Mouse (Mus musculus) cerebellum, adult 2 months (tissue): Measurements from ENCODE around the gene Tgfbi.

ENCODE experiments used
- CTCF ChIP-seq: fragments of 200-500 bp; IDR thresholded peaks from 2 replicates; pipeline ENCODE4 v1.5.1; 2011; ENCODE audit warnings: low read depth, mild to moderate bottlenecking, control low read depth, low read length, moderate library complexity, borderline replicate concordance; ENCODE audit not compliant: insufficient read depth
- POLR2A ChIP-seq: fragments of 200-500 bp; IDR thresholded peaks from 2 replicates; pipeline ENCODE4 v1.6.1; 2011; ENCODE audit warnings: low read length, control low read depth, borderline replicate concordance; ENCODE audit not compliant: insufficient read depth

DNA sequence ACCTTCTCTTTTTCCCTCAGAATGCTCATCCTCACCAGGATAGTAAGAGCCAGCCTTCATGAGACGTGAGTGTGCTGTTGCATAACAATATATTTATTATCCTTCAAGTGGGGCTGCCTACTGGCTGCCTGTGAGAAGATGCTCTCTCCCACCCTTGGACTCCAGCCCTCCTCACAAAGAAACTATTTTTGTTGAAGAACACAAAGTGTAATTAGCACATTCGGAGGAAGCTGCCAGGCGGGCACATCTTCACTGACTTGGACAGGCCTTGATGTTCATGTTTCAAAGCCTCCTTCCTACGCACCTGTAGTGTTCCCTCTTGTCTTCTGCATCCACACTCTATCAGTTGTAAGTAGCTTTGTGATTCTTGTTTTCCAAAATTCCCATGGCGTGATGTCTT, 28.9 kb upstream of the Tgfbi start:
- TF ChIP-seq CTCF, result no peak
- no peak for TF ChIP-seq POLR2A
